Mouse (Mus musculus) C2C12 (cell line): ENCODE data around the gene Dmrt1. TPM values are rescaled to one million over a fixed set of nuclear protein-coding genes. Genes with fewer than 3 reads are reported as not detected.

ENCODE experiments used
- H3K27me3 ChIP-seq: one replicate; pipeline ENCODE4 v1.6.1; 2011; ENCODE audit not compliant: control insufficient read depth, insufficient read depth, insufficient read length
- H3K36me3 ChIP-seq: one replicate; pipeline ENCODE4 v1.6.1; 2011; ENCODE audit not compliant: control insufficient read depth, insufficient read depth
- H3K4me3 ChIP-seq: one replicate; pipeline ENCODE4 v1.5.1; 2011; ENCODE audit warnings: mild to moderate bottlenecking, control low read depth; ENCODE audit not compliant: poor library complexity, insufficient read depth, severe bottlenecking
- H3K79me2 ChIP-seq: one replicate; pipeline ENCODE4 v1.6.1; 2011; ENCODE audit not compliant: control insufficient read depth, insufficient read depth
- H3K79me3 ChIP-seq: one replicate; pipeline ENCODE4 v1.6.1; 2011; ENCODE audit warnings: low read depth, control low read depth
- H3ac ChIP-seq: one replicate; pipeline ENCODE3; 2011; ENCODE audit warnings: low read depth; ENCODE audit not compliant: control insufficient read depth, insufficient read length
- CEBPB ChIP-seq: IDR thresholded peaks from one replicate; pipeline ENCODE4 v1.6.1; 2011; ENCODE audit warnings: low read depth, mild to moderate bottlenecking, control low read depth, moderate library complexity
- CTCF ChIP-seq: IDR thresholded peaks from one replicate; pipeline ENCODE4 v1.5.1; 2011; ENCODE audit not compliant: control insufficient read depth, insufficient read depth, insufficient read length
- FOSL1 ChIP-seq: IDR thresholded peaks from one replicate; pipeline ENCODE4 v1.8.0; 2011; ENCODE audit warnings: mild to moderate bottlenecking, low read length; ENCODE audit not compliant: poor library complexity, insufficient read depth, severe bottlenecking
- MAX ChIP-seq: IDR thresholded peaks from one replicate; pipeline ENCODE4 v1.6.1; 2011; ENCODE audit warnings: mild to moderate bottlenecking, control low read depth
- MYOD1 ChIP-seq: IDR thresholded peaks from one replicate; pipeline ENCODE4 v1.6.1; 2011; ENCODE audit warnings: low read depth; ENCODE audit not compliant: control insufficient read depth, insufficient read length
- MYOG ChIP-seq: IDR thresholded peaks from one replicate; pipeline ENCODE4 v1.6.1; 2011; ENCODE audit not compliant: control insufficient read depth, insufficient read length; ENCODE audit errors: extremely low read depth
- USF1 ChIP-seq: IDR thresholded peaks from one replicate; pipeline ENCODE4 v1.6.1; 2011; ENCODE audit warnings: low read depth, mild to moderate bottlenecking, control low read depth, moderate library complexity
- polyA plus RNA-seq: library from polyadenylated mRNA; unstranded; fragments of >200 nt; fragmentation: generic; extraction: Trizol; gene quantifications from one replicate; pipeline ENCODE4 v1.2.1, GENCODE M21; 2012; ENCODE audit warnings: missing spikeins

The Dmrt1 gene
- polyA plus RNA-seq, 1 experiment, result not detected

GRCm38 (mm10) chr19:25506616-25507015 is 1.2 kb downstream of the Dmrt1 start:
- Histone ChIP-seq H3K27me3 (peaks cover 54% of the 10 kb centered on the region), H3ac (no peak overlapping the region), H3K4me3 (no peak overlapping the region), H3K79me3 (no peaks in the 10 kb centered on the region), H3K36me3 (no peaks in the 10 kb centered on the region), H3K79me2 (no peaks in the 10 kb centered on the region)
- TF ChIP-seq USF1, result no peak
- no peak for TF ChIP-seq CTCF
- no peak for TF ChIP-seq FOSL1
- TF ChIP-seq CEBPB, result no peak
- no peak for TF ChIP-seq MAX
- no peak for TF ChIP-seq MYOD1
- no peak for TF ChIP-seq MYOG

GRCm38 (mm10) chr19:25514986-25515530 is 9.6 kb downstream of the Dmrt1 start:
- Histone ChIP-seq H3K27me3 (peaks cover 6% of the 10 kb centered on the region), H3K4me3 (no peak overlapping the region), H3ac (no peak overlapping the region), H3K79me3 (no peaks in the 10 kb centered on the region), H3K79me2 (no peaks in the 10 kb centered on the region), H3K36me3 (no peaks in the 10 kb centered on the region)
- TF ChIP-seq CTCF (no peak), MYOG (no peak), MYOD1 (no peak), FOSL1 (no peak), MAX (no peak), USF1 (no peak), CEBPB (no peak)

- H3ac ChIP-seq, result no peak overlapping the region
- TF ChIP-seq USF1 (no peak), CTCF (no peak), FOSL1 (no peak), MYOD1 (no peak), CEBPB (no peak), MAX (no peak), MYOG (no peak)
- H3K79me2 ChIP-seq, result no peaks in the 10 kb centered on the region
- peaks cover 9% of the 10 kb centered on the region for H3K27me3 ChIP-seq
- H3K36me3 ChIP-seq, result no peaks in the 10 kb centered on the region
- H3K4me3 ChIP-seq, result no peak overlapping the region
- no peaks in the 10 kb centered on the region for H3K79me3 ChIP-seq
Observed at GRCm38 (mm10) chr19:25524156-25524555, 18.7 kb downstream of the Dmrt1 start.

GRCm38 (mm10) chr19:25525726-25526125 is 20.3 kb downstream of the Dmrt1 start:
- no peak overlapping the region for H3K4me3 ChIP-seq
- TF ChIP-seq FOSL1, result no peak
- no peak for TF ChIP-seq MYOG
- TF ChIP-seq MAX, result no peak
- TF ChIP-seq CTCF, result no peak
- TF ChIP-seq MYOD1, result no peak
- TF ChIP-seq USF1, result no peak
- peaks cover 7% of the 10 kb centered on the region for H3K27me3 ChIP-seq

GRCm38 (mm10) chr19:25529673-25530072 is 24.3 kb downstream of the Dmrt1 start:
- TF ChIP-seq USF1, result no peak
- TF ChIP-seq MAX, result no peak
- TF ChIP-seq MYOD1, result no peak
- no peak for TF ChIP-seq FOSL1
- no peak for TF ChIP-seq MYOG
- no peak for TF ChIP-seq CTCF
- TF ChIP-seq CEBPB, result no peak
- Histone ChIP-seq H3K79me2 (no peaks in the 10 kb centered on the region), H3K27me3 (peaks cover 9% of the 10 kb centered on the region), H3K36me3 (no peaks in the 10 kb centered on the region), H3K4me3 (no peak overlapping the region), H3K79me3 (no peaks in the 10 kb centered on the region), H3ac (no peak overlapping the region)

More at GRCm38 (mm10) chr19:25525726-25526125, 20.3 kb downstream of the Dmrt1 start:
- Histone ChIP-seq H3K79me2 (no peaks in the 10 kb centered on the region), H3ac (no peak overlapping the region), H3K79me3 (no peaks in the 10 kb centered on the region), H3K36me3 (no peaks in the 10 kb centered on the region)

- no peaks in the 10 kb centered on the region for H3K36me3 ChIP-seq
- H3ac ChIP-seq, result no peak overlapping the region
- no peak overlapping the region for H3K4me3 ChIP-seq
- peaks cover 9% of the 10 kb centered on the region for H3K27me3 ChIP-seq
- H3K79me3 ChIP-seq, result no peaks in the 10 kb centered on the region
- no peaks in the 10 kb centered on the region for H3K79me2 ChIP-seq
- TF ChIP-seq CEBPB, result no peak
Observed at GRCm38 (mm10) chr19:25545714-25546340, 40.4 kb downstream of the Dmrt1 start.
